Mouse (Mus musculus): ENCODE measurements around the gene Xrcc2. TPM values are rescaled to one million over a fixed set of nuclear protein-coding genes. Genes with fewer than 3 reads are reported as not detected.
"Not testable (repeated sequence)": the region's sequence is repeated elsewhere in the genome, so short reads cannot be mapped to it uniquely, and the experiment has no call there.

Xrcc2 gene
- total RNA-seq (2022) = 1 to 10 TPM; 5.8 to 7.3 (median 6.8) TPM

DNA sequence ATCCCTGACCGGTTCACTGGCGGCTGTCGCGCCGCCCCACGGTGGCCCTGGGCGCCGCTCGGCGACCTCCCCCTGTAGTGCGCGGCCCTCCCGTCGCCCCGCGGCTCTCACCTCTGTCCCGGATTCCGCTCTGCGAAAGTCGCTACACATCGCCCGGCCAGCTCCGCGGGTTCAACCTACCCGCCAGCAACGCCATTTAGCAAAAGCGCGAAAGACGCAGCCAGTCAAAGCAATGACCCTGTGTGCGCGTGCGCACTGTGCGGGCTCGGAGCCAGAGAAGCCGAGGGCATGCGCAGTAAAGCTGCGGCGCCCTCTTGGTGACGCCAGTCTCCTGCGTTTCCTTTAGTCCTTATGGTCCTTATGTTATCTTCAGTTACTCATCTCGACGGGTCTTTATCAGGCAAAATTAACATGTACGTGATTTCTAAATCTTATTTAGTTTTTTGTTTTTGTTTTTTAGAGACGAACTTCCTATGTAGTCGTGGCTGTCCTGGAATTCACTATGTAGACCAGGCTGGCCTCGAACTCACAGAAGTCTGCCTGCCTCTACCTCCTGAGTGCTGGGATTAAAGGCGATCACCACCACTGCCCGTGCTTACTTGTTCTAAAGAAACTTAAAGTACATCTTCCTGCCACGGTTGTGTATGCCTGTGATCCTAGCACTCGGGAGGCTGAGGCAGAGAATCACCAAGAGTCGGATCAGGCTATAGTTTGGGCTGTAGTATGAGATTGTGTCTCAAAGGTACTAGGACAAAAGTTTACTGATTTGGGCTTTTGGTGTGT is at the start of gene Xrcc2:
Xrcc2 (minus strand) TSS at position 259 of the 783 bp plus-strand sequence.
- DNase-seq (ENCODE audit: low spot score in 2 of 2) = peak; percentile 93 to 97

DNA sequence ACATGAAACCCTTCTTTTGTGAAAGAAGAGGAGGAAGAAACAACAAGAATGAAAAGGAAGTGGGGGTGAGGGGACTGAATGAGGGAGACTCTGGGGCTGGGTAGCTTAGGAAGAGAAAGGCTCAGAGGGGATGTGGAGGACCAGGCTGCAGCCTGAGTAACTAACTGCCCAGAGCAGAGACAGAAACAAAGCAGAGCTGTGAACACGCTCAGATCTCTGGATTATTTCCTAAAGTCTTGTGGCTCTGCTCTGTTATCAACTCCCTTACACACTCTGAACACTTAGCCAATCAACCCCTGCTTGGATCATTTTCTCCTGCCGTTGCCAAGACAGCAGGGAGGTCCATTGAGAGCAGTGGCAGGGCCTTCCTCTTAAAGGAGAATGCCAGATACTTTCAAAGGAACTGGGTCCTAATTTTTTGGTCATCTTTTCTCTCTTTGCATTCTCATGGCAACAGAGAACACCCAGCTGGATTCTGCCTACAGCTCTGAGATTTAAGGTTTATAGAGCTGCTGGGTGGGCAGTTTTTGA is 48.7 kb upstream of the Xrcc2 start:
- peak in 1 of 2 experiments; percentile 27 for DNase-seq (ENCODE audit: low spot score in 2 of 2)

GRCm38 (mm10) chr5:25753556-25754235 is 48.1 kb upstream of the Xrcc2 start:
- DNase-seq (ENCODE audit: low spot score in 2 of 2) = no peak

DNA sequence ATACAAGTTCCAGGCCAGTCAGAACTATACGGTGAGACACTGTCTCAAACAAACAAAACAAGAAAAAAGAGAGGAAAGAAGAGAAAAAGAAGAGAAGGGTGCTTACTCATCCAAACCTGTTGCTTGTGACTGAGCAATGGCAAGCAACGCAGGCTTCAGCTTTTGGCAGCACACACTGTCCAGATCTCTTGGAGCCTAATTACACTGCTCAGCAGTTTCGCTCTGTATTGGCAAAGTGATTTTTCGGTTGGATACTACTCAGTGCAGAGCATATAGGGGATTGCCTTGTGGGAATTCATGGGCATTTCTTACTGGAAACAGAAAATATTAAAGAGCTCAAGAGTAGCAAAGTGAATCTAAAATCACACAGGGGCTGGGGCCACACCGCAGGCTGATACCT is 47.2 kb upstream of the Xrcc2 start:
- peak in 1 of 2 experiments; percentile 28 for DNase-seq (ENCODE audit: low spot score in 2 of 2)

GRCm38 (mm10) chr5:25751552-25751951 is 45.9 kb upstream of the Xrcc2 start:
- no peak for DNase-seq (ENCODE audit: low spot score in 2 of 2)

GRCm38 (mm10) chr5:25748613-25749012 is 43.0 kb upstream of the Xrcc2 start:
- no peak for DNase-seq (ENCODE audit: low spot score in 2 of 2)

DNA sequence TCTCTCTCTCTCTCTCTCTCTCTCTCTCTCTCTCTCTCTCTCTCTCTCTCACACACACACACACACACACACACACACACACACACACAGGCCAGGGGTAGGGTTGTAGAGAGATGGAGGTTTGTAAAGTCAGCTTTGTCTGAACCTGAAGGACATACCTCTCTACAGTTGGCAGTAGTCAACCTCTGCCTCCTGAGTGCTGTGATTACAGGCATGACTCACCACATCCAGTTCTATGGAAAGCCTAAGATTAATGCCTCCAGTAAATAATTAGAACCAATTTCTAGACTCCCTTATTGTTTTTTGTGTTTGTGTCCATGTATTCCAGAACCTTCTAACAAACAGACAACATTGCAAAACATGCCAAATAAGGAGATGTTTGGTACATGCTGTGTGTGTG is 42.3 kb upstream of the Xrcc2 start:
- no peak for DNase-seq (ENCODE audit: low spot score in 2 of 2)

GRCm38 (mm10) chr5:25738902-25739301 is 33.3 kb upstream of the Xrcc2 start:
- DNase-seq (ENCODE audit: low spot score in 2 of 2) = not testable (repeated sequence)

DNA sequence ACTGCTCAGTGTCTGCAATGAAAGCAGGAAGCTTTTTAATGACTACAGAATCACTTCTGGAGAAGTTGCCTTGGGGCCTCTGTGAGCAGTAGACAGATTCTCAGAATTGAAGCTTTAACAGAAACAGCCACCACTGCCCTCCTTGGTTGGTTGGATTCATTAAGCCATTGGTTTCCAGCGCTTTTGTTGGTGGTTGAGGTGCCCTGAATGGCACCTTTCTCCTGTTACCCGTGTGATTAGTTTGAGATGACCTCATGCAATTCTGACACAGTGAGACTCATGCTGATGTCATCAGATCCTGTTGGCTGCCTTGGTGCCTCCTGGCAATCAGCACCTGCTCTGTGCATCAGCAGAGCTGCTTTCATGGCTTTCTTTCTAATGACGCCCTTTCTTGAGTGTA is 32.8 kb upstream of the Xrcc2 start:
- DNase-seq (ENCODE audit: low spot score in 2 of 2) = no peak

GRCm38 (mm10) chr5:25735861-25736260 is 30.2 kb upstream of the Xrcc2 start:
- peak in 1 of 2 experiments; percentile 55 for DNase-seq (ENCODE audit: low spot score in 2 of 2)

- DNase-seq (ENCODE audit: low spot score in 2 of 2) = peak in 1 of 2 experiments; percentile 44
These were observed 28.7 kb upstream of the Xrcc2 start for GRCm38 (mm10) chr5:25734318-25734717.

DNA sequence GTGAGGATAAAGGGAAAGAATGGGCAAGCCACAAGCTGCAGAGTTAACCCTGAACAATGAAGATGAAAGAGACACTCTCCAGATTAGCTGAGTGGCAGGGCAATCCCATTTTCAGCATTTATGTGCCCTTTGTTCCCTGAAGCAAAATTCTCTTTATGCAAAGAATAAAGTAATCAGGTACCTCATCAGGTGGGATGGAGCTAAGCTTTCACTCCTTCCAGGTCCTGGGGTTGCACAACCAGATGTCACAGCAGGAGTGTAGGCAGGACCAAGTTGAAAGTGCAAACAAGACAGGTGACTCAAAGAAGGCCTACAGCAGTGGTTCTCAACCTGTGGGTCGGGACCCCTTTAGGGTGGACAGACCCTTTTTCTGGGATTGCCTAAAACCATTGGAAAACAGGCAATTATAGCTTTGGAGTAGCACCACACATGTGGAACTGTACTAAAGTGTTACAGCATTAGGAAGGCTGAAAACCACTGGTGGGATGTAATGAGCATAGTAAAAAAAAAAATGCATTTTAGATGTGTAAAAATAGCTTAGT is 18.6 kb upstream of the Xrcc2 start:
- no peak for DNase-seq (ENCODE audit: low spot score in 2 of 2)

DNA sequence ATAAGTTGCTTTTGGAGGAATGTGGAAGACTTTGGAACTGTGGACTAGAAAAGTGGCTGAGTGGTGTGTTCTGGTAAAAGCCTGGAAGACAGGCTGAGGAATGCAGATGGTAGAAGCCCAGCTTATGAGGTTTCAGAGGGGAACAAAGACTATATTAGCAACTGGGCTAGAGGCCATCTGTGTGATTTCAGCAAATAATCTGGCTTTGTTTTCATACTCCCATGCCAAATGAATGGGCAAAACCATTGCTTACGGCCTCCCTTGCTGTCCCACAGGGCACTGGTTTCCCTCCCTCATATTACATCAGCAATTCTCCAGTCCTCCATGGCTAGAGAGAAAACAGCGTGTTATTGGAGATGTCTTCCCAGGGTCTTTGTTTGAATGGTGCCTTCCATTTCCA is 17.4 kb upstream of the Xrcc2 start:
- no peak for DNase-seq (ENCODE audit: low spot score in 2 of 2)

- no peak for DNase-seq (ENCODE audit: low spot score in 2 of 2)
These were observed 13.8 kb upstream of the Xrcc2 start for GRCm38 (mm10) chr5:25719390-25719789.

- not testable (repeated sequence) for DNase-seq (ENCODE audit: low spot score in 2 of 2)
These were observed 7.5 kb upstream of the Xrcc2 start for GRCm38 (mm10) chr5:25713001-25713706.

GRCm38 (mm10) chr5:25704702-25705566 is 691 bp downstream of the Xrcc2 start:
- DNase-seq (ENCODE audit: low spot score in 2 of 2) = no peak

- DNase-seq (ENCODE audit: low spot score in 2 of 2) = no peak
These were observed 7.7 kb downstream of the Xrcc2 start for GRCm38 (mm10) chr5:25697941-25698340.

GRCm38 (mm10) chr5:25696256-25696655 is 9.4 kb downstream of the Xrcc2 start:
- DNase-seq (ENCODE audit: low spot score in 2 of 2) = no peak

DNA sequence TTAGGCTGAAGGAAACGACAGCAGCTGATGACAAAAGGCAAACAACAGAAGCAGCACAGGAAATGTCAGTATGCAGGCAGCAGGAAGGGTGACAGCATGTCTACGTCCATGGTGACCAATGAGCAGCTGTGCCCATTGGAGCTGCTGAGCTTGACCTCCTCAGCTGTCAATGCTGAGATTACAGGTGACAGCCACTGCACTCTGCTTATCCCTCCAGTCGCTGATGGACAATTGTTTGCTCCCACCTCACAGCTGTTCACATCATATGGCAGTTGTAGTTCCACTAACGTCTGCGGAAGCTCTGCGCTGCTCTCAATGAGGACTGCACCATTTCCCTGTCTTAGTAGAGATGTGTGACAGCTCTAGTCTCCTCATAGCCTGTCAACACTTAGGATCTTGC is 9.8 kb downstream of the Xrcc2 start:
- no peak for DNase-seq (ENCODE audit: low spot score in 2 of 2)

DNA sequence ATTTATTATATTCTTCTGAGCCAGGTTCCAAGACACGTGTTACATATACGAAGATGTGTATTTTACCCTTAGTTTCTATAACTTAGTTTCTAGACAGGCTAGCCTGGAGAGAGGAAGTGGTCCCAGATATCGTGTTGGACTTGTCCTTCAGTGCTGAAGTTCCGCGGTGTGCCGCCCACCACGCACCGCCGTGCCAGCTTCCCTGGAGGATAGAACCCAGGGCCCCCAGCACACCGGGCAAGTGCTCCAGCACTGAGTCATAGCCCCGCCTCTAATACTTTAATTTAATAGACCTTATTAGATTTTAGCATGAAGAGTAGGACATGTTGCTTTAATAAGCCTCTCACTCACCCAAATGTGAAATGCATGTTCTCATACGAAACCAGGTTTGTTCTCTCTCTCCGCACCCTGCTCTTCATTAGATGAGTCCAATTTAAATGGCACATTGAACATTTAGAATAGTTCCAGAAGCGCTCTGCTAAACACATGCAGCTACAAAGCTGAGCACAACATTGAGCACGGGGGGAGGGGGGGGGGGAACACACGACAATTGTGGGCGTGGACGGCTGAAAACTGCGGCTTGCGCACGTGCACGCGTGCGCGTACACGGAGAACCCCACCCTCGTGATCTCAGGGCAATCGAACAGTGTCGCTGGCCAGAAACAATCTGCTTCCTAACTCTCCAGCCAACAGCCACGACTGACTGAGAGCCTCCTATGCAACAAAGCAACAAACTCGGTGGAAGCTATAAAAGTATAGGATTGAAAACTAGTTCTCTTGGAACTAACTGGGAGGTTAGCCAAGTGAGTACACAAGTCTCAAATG is 33.7 kb downstream of the Xrcc2 start:
- no peak for DNase-seq (ENCODE audit: low spot score in 2 of 2)
